Mouse (Mus musculus) inflammation-experienced regulatory T-cells, adult 6 months (primary cell): ENCODE results near the gene Zcchc8. TPM values are rescaled to one million over a fixed set of nuclear protein-coding genes. Genes with fewer than 3 reads are reported as not detected.

Experiments used
- polyA plus RNA-seq, 3 experiments: library from polyadenylated mRNA; unstranded; fragments of 100-300 nt; shearing (Covaris generic); gene quantifications; one replicate each; pipeline ENCODE4 v1.2.1; 2017

Zcchc8 gene
- polyA plus RNA-seq, 3 experiments from 2014 or later, result 60.2 to 83.6 (median 75.5) TPM

Other genes with a start within 250 kb of the Zcchc8 start
- not detected for gene Lrrc43, start 231.8 kb downstream of the Zcchc8 start, polyA plus RNA-seq
- not detected for gene Il31, start 231.6 kb downstream of the Zcchc8 start, polyA plus RNA-seq
- under 1 TPM in 2 of 3 experiments, not detected in 1; 0.54 to 0.68 TPM for gene B3gnt4, start 210.6 kb downstream of the Zcchc8 start, polyA plus RNA-seq
- 10 to 100 TPM; 64.1 to 86.9 (median 84.4) TPM for gene Diablo, start 196.9 kb downstream of the Zcchc8 start, polyA plus RNA-seq
- gene Gm49027, start 195.6 kb downstream of the Zcchc8 start, polyA plus RNA-seq, result under 1 TPM in 1 of 3 experiments, not detected in 2; 0.58 TPM
- gene Vps33a, start 148.1 kb downstream of the Zcchc8 start, polyA plus RNA-seq, result 10 to 100 TPM; 39.4 to 43.7 (median 42.1) TPM
- gene Clip1, start 36.5 kb downstream of the Zcchc8 start, polyA plus RNA-seq, result 10 to 100 TPM; 41.5 to 56.4 (median 51.1) TPM
- 100 to 1,000 TPM; 155 to 186 (median 165) TPM for gene Rsrc2, start 28.3 kb upstream of the Zcchc8 start, polyA plus RNA-seq
- gene Kntc1, start 28.6 kb upstream of the Zcchc8 start, polyA plus RNA-seq, result 10 to 100 TPM in 1 of 3 experiments, 1 to 10 TPM in 2; 2.0 to 17.5 (median 2.0) TPM
- gene Hcar2, start 144.4 kb upstream of the Zcchc8 start, polyA plus RNA-seq, result under 1 TPM in 2 of 3 experiments, not detected in 1; 0.28 to 0.30 TPM
- not detected for gene Hcar1, start 158.9 kb upstream of the Zcchc8 start, polyA plus RNA-seq
- 10 to 100 TPM; 60.1 to 83.1 (median 71.9) TPM for gene Denr, start 186.1 kb upstream of the Zcchc8 start, polyA plus RNA-seq
- gene Gm43518, start 206.3 kb upstream of the Zcchc8 start, polyA plus RNA-seq, result 1 to 10 TPM in 2 of 3 experiments, not detected in 1; 4.9 to 5.1 TPM
- 10 to 100 TPM in 1 of 3 experiments, 1 to 10 TPM in 2; 6.2 to 16.6 (median 8.1) TPM for gene Ccdc62, start 209.6 kb upstream of the Zcchc8 start, polyA plus RNA-seq